Mouse (Mus musculus) G1E (cell line): Measurements from ENCODE around the gene Klhl25. TPM values are rescaled to one million over a fixed set of nuclear protein-coding genes. Genes with fewer than 3 reads are reported as not detected.
A peak's percentile ranks its signal among the peaks of the same experiment; 100 is the strongest.
"Not testable (repeated sequence)": the region's sequence is repeated elsewhere in the genome, so short reads cannot be mapped to it uniquely, and the experiment has no call there.

Experiments
- ATAC-seq: 2 replicates; pipeline ENCODE4 v1.8.0; 2016; ENCODE audit warnings: mild to moderate bottlenecking; ENCODE audit not compliant: insufficient number of reproducible peaks, poor library complexity, low FRiP score, severe bottlenecking; ENCODE audit errors: extremely low read depth
- DNase-seq: peaks from one replicate; pipeline ENCODE4 v3.0.0; 2012; ENCODE audit warnings: low spot score
- H3K27me3 ChIP-seq: 2 replicates; pipeline ENCODE4 v1.6.1; 2012; ENCODE audit warnings: mild to moderate bottlenecking, low read length, inconsistent platforms; ENCODE audit not compliant: insufficient read depth
- H3K36me3 ChIP-seq: replicated peaks from 2 replicates; pipeline ENCODE3; 2012; ENCODE audit warnings: mild to moderate bottlenecking, inconsistent platforms
- H3K4me1 ChIP-seq: 2 replicates; pipeline ENCODE4 v1.6.1; 2012; ENCODE audit warnings: low read depth, low read length, inconsistent platforms, mixed read lengths; ENCODE audit not compliant: insufficient read depth
- H3K4me3 ChIP-seq: 2 replicates; pipeline ENCODE4 v1.5.1; 2012; ENCODE audit warnings: low read depth, mild to moderate bottlenecking, inconsistent platforms, low read length, moderate library complexity, mixed read lengths
- H3K9me3 ChIP-seq: replicated peaks from 2 replicates; pipeline ENCODE4 v1.6.1; 2012; ENCODE audit warnings: inconsistent platforms
- CTCF ChIP-seq: IDR thresholded peaks from 2 replicates; pipeline ENCODE4 v1.5.1; 2012; ENCODE audit warnings: low read depth, low read length, inconsistent platforms, mixed read lengths
- GATA1 ChIP-seq: IDR thresholded peaks from 2 replicates; pipeline ENCODE4 v1.6.1; 2012; ENCODE audit warnings: borderline replicate concordance, low read length, inconsistent platforms, mixed read lengths
- GATA2 ChIP-seq: IDR thresholded peaks from 2 replicates; pipeline ENCODE4 v1.6.1; 2012; ENCODE audit warnings: low read depth, low read length, inconsistent platforms, borderline replicate concordance
- POLR2AphosphoS5 ChIP-seq: IDR thresholded peaks from 2 replicates; pipeline ENCODE4 v1.6.1; 2012; ENCODE audit warnings: low read depth, low read length, inconsistent platforms; ENCODE audit not compliant: insufficient replicate concordance
- TAL1 ChIP-seq: conservative IDR thresholded peaks from 2 replicates; pipeline ENCODE4 v1.6.1; 2012; ENCODE audit warnings: low read depth, low read length, inconsistent platforms, mixed read lengths
- polyA plus RNA-seq: library from polyadenylated mRNA; stranded (reverse); fragments of >175 nt; gene quantifications from 2 replicates; pipeline ENCODE4 v1.2.3, GENCODE M21; 2012
- total RNA-seq, 2 experiments: library from RNA; stranded (forward) in 1 of 2; stranded (reverse) in 1 of 2; fragments of 200-1000 nt in 1 of 2; fragments of >200 nt in 1 of 2; fragmentation: Nextera tagmentation in 1 of 2; gene quantifications; 2 replicates each; pipeline ENCODE4 v1.2.3; 2014 to 2017

Klhl25 gene
- total and polyA plus RNA-seq, 3 experiments, result 5.4 to 51.2 (median 9.6) TPM

DNA sequence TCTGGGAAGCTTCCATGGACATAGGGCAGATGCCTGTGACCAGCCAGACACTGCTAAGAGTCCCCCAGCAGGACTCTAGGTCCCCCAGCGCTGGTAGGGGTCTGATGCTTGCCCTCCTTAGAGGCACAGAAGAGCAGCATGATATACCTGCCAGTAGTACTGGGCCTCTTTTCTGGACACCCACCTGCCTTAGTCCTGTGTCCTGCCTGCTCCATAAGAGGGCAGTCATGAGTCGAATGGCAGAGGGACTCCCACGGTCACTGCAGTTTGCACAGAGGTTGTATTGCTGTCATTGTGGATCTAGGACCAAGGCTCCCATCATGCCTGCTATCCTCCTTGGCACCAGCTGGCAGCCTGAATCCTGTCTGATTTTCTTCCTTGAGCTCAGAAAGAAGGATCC lies 25.1 kb downstream of the Klhl25 start:
- ATAC-seq (no peak), DNase-seq (no peak)
- Histone ChIP-seq H3K27me3 (no peaks in the 10 kb centered on the region), H3K9me3 (no peaks in the 10 kb centered on the region), H3K4me1 (peaks cover 8% of the 10 kb centered on the region), H3K36me3 (peaks cover 59% of the 10 kb centered on the region), H3K4me3 (no peak overlapping the region)
- TF ChIP-seq POLR2AphosphoS5 (no peak), TAL1 (no peak), CTCF (no peak), GATA2 (no peak), GATA1 (no peak)

DNA sequence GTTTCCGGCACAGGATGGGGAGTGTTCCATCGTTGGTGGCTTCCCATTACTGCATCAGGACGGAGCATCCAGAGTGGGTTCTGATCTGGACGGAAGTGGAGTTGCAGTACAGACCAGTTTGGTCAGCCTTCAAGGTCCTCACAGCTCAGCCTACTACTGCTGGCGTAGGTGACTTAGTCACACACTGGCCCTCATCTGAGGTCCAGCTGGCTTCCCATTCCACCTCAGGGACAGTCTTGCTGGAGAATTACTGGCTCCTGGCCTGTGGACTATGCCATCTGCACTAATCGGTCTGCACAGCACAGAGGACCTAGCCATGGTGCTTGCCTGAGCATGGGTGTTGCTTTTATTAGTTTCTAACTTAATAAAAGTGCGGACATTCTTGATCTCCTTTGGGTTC lies 25.6 kb downstream of the Klhl25 start:
- no peaks in the 10 kb centered on the region for H3K27me3 ChIP-seq
- DNase-seq (no peak), ATAC-seq (no peak)
- peaks cover 54% of the 10 kb centered on the region for H3K36me3 ChIP-seq
- no peak overlapping the region for H3K4me3 ChIP-seq
- TF ChIP-seq TAL1 (no peak), GATA1 (no peak), POLR2AphosphoS5 (no peak), GATA2 (no peak)
- H3K4me1 ChIP-seq, result peaks cover 6% of the 10 kb centered on the region; the same call in 1 of the 2 replicates
- no peaks in the 10 kb centered on the region for H3K9me3 ChIP-seq

DNA sequence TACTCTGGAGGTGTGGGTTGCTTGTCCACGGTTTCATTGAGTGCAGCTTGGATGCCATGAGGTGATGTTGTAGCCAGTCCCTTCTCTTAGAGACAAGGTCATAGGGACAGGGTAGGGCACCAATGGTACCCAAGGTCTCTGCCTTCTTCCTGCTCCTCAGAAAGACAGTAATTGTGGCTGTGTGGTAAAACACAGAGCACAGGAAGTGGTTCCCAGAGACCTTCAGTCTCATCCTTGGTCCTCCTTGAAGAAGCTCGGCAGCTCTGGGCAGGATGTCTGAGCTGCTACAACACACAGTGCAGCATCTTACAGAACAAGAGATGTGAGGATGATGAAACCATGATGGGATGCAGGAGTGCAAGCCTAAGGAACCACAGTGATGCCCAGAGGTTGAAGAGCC lies 31.3 kb downstream of the Klhl25 start:
- H3K4me1 ChIP-seq, DNase-seq: not testable (repeated sequence)

DNA sequence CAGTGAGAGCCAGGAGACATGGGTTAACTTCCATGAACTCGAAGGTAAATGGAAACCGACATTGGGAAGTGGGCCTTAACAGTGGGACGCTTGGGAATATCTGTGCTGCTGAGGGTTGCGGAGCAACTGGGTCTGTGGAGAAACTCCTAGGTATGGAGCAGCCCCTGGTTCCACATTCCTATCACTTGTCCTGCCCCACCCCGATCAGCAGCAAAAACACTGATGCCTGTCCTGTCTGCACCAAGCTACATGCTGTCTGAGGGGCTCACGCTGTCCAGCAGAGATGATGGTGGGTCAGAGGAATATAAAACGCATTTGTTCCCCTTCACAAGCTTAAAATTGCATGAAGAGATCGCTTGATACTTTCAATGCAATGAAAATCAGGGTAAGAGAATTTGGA lies 32.1 kb downstream of the Klhl25 start:
- DNase-seq, result no peak
- no peaks in the 10 kb centered on the region for H3K36me3 ChIP-seq
- no peak for TF ChIP-seq GATA1
- TF ChIP-seq GATA2, result no peak
- H3K4me1 ChIP-seq, result no peaks in the 10 kb centered on the region; the same call in 1 of the 2 replicates
- H3K4me3 ChIP-seq, result no peak overlapping the region
- peaks cover 11% of the 10 kb centered on the region for H3K27me3 ChIP-seq
- H3K9me3 ChIP-seq, result no peaks in the 10 kb centered on the region
- no peak for ATAC-seq

More for the DNA sequence above, 31.3 kb downstream of the Klhl25 start:
- H3K4me3 ChIP-seq, H3K36me3 ChIP-seq, ATAC-seq, H3K9me3 ChIP-seq: not testable (repeated sequence)
- peaks cover 10% of the 10 kb centered on the region for H3K27me3 ChIP-seq

DNA sequence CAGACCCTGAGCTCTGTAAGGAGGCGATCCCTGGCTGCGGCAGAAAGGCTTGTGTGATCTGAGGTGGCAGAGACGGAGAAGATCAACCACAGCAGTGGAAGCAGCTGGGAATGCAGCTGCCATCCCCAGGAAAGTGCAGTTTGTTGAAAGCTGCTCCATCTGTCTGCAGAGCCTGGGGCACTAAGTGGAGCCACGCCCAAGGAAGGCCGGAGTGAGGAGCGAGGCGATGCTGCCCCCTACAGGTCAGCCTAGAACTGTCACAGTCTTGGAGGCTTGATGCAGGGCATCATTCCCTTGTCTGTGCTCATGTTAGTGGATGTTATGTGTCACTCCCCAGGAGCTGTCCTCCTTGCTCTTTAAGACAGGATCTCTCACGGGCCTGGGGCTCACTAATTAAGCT lies 32.5 kb downstream of the Klhl25 start:
- DNase-seq (peak; percentile 33), ATAC-seq (peak; percentile 88)
- Histone ChIP-seq H3K9me3 (no peaks in the 10 kb centered on the region), H3K27me3 (peaks cover 14% of the 10 kb centered on the region), H3K4me1 (no peaks in the 10 kb centered on the region; the same call in 1 of the 2 replicates), H3K4me3 (no peak overlapping the region), H3K36me3 (no peaks in the 10 kb centered on the region)
- TF ChIP-seq GATA2 (no peak), CTCF (peak; percentile 82)

DNA sequence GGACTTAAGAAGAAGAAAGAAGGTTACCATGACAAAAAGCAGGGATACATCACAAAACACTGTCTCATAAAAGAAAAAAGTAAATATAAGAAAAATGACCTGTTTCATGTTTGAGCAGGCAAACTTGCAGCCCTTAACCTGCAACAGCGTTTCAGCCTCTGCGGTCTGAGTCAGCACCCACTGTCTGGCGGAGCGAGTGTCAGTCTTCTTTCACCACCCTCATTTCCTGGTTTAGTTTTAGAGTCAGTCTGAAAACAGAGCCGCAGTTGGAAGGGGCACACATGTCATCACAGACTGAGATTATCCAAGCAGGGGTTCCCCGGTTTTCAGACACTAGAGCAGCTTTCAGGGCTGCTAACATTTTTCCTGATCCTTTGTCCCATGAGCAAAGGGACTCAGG lies 33.3 kb downstream of the Klhl25 start:
- Histone ChIP-seq H3K4me3 (no peak overlapping the region), H3K4me1 (no peaks in the 10 kb centered on the region; the same call in 1 of the 2 replicates), H3K9me3 (no peaks in the 10 kb centered on the region), H3K27me3 (peaks cover 14% of the 10 kb centered on the region), H3K36me3 (no peaks in the 10 kb centered on the region)
- no peak for ATAC-seq
- no peak for TF ChIP-seq POLR2AphosphoS5
- no peak for TF ChIP-seq TAL1
- no peak for TF ChIP-seq GATA2
- TF ChIP-seq GATA1, result no peak
- no peak for TF ChIP-seq CTCF
- DNase-seq, result no peak

DNA sequence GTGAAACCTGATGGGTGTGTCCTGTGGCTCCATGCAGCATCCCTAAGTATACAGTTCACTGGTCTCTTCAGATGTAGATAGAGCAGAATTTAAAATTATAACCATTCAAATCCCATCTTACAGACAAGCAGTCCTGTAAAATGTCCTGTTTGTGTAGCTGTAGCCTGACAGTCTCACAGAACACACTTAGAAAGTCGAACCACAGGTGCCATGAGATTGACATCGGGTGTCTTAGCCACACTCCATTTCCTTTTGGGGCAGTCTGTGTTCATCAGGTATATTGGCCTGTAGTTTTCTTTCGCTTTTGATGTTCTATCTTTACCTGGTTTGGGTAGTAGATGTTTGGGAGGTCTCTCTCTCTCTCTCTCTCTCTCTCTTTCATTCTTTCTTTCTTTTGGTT lies 33.7 kb downstream of the Klhl25 start:
- no peak for ATAC-seq
- Histone ChIP-seq H3K9me3 (no peaks in the 10 kb centered on the region), H3K36me3 (no peaks in the 10 kb centered on the region), H3K4me1 (no peaks in the 10 kb centered on the region; the same call in 1 of the 2 replicates), H3K27me3 (peaks cover 14% of the 10 kb centered on the region), H3K4me3 (no peak overlapping the region)
- TF ChIP-seq TAL1, result no peak
- TF ChIP-seq GATA2, result no peak
- TF ChIP-seq POLR2AphosphoS5, result no peak
- TF ChIP-seq GATA1, result no peak
- DNase-seq, result no peak

DNA sequence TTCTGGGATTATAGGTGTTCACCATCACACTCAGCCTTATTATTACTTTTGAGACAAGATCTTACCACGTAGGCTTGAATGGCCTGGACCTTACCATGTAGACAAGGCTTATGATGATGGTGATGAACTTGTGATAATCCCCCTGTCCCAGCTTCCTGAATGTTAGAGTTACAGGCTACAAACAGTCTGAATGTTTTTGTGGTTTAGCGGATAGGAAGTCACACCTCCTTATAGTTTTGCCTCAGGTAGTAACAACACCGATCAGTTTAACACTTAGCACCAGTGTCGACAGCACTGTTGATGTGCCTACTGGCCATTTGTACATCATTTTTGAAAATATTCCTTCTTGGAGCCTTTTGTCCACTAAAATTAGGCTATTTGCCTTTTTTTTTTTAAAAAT lies 43.4 kb downstream of the Klhl25 start:
- Histone ChIP-seq H3K27me3 (peaks cover 8% of the 10 kb centered on the region; the same call in 1 of the 2 replicates), H3K4me3 (no peak overlapping the region), H3K9me3 (no peaks in the 10 kb centered on the region), H3K4me1 (no peaks in the 10 kb centered on the region), H3K36me3 (no peaks in the 10 kb centered on the region)
- TF ChIP-seq GATA1 (no peak), TAL1 (no peak), CTCF (no peak), POLR2AphosphoS5 (no peak), GATA2 (no peak)
- DNase-seq (no peak), ATAC-seq (no peak)
